Comparison of ENCODE assay signal across 10 mouse cellular contexts in genomic region chr11:84053524-84054163, GRCm38 (mm10). TPM values are rescaled to one million over a fixed set of nuclear protein-coding genes. Genes with fewer than 3 reads are reported as not detected.
DNase-seq lines count a peak whose midpoint lies in the region; ATAC-seq lines count a peak whose summit lies in the region.
"Had no signal": no experiment of that assay in that cellular context is flagged by ENCODE, and none has a peak within 500 bp of the region (broad histone marks: within the 10 kb centered on the region; RNA-seq: fewer than 3 reads in every experiment).

No protein-coding gene starts in this region.

- no peak overlapping the region for H3K9ac ChIP-seq in forebrain, embryonic 12.5 days
- no peak overlapping the region for H3K9ac ChIP-seq in lung, embryonic 15.5 days
- H3K9ac ChIP-seq: limb, embryonic 13.5 days had no signal

- H3K27ac ChIP-seq in forebrain, embryonic 12.5 days, result peak overlapping the region; percentile 57; the same call in 1 of the 2 replicates
- H3K27ac ChIP-seq in lung, embryonic 15.5 days, result 0 out of 2 replicates have a peak overlapping the region, but pooled peaks have one; percentile 3
- no peak overlapping the region for H3K27ac ChIP-seq in heart, embryonic 10.5 days
- H3K27ac ChIP-seq: limb, embryonic 13.5 days had no signal

- H3K36me3 ChIP-seq in forebrain, embryonic 12.5 days (replicated peaks), result no peaks in the 10 kb centered on the region; the same call in 1 of the 2 replicates
- no peaks in the 10 kb centered on the region for H3K36me3 ChIP-seq in lung, embryonic 15.5 days
- H3K36me3 ChIP-seq in heart, embryonic 10.5 days, result 0 out of 2 replicates have a peak, but pooled peaks cover 3% of the 10 kb centered on the region
- H3K36me3 ChIP-seq: limb, embryonic 13.5 days had no signal

- H3K4me3 ChIP-seq in forebrain, embryonic 12.5 days (replicated peaks), result no peak overlapping the region
- no peak overlapping the region for H3K4me3 ChIP-seq in lung, embryonic 15.5 days
- H3K4me3 ChIP-seq in heart, embryonic 10.5 days, result no peak overlapping the region
- H3K4me3 ChIP-seq: erythroblast, embryonic 14.5 days; limb, embryonic 13.5 days had no signal

- H3K27me3 ChIP-seq in forebrain, embryonic 12.5 days, result no peaks in the 10 kb centered on the region
- H3K27me3 ChIP-seq in lung, embryonic 15.5 days, result no peaks in the 10 kb centered on the region
- no peaks in the 10 kb centered on the region for H3K27me3 ChIP-seq in heart, embryonic 10.5 days (ENCODE audit: insufficient read depth, poor library complexity, severe bottlenecking)
- H3K27me3 ChIP-seq: limb, embryonic 13.5 days had no signal

- no peaks in the 10 kb centered on the region for H3K9me3 ChIP-seq in forebrain, embryonic 12.5 days
- H3K9me3 ChIP-seq in lung, embryonic 15.5 days, result no peaks in the 10 kb centered on the region
- H3K9me3 ChIP-seq in heart, embryonic 10.5 days, result no peaks in the 10 kb centered on the region

- peak; percentile 27 for DNase-seq in kidney, postnatal 10 days
- no peak for DNase-seq in kidney, adult 11 months
- DNase-seq in brain, adult 2 months (ENCODE audit: low read depth, low spot score), result peak; percentile 98
- no peak for DNase-seq in natural killer cell, adult 2 months (ENCODE audit: low spot score in 2 of 2)
- DNase-seq in frontal cortex, postnatal 10 days (ENCODE audit: low spot score in 2 of 2), result no peak
- no peak for DNase-seq in heart, embryonic 10.5 days (ENCODE audit: low spot score)

- peak; percentile 73; the same call in 1 of the 2 replicates for ATAC-seq in forebrain, embryonic 12.5 days (ENCODE audit: low FRiP score)
- peak; percentile 41; the same call in 1 of the 2 replicates for ATAC-seq in lung, embryonic 15.5 days (ENCODE audit: borderline replicate concordance, extremely low read depth, low FRiP score, low TSS enrichment)

- H3K4me1 ChIP-seq in forebrain, embryonic 12.5 days, result peaks cover 17% of the 10 kb centered on the region
- H3K4me1 ChIP-seq in lung, embryonic 15.5 days, result peaks cover 15% of the 10 kb centered on the region
- H3K4me1 ChIP-seq in heart, embryonic 10.5 days, result peaks cover 6% of the 10 kb centered on the region; the same call in 1 of the 2 replicates

- no peak overlapping the region for H3K4me2 ChIP-seq in forebrain, embryonic 12.5 days
- H3K4me2 ChIP-seq in lung, embryonic 15.5 days, result no peak overlapping the region
- H3K4me2 ChIP-seq: limb, embryonic 13.5 days had no signal

- 52% methylated on average over 10 of the region's 10 CpGs for WGBS in forebrain, embryonic 12.5 days
- WGBS in lung, embryonic 15.5 days, result 60% methylated on average over 10 of the region's 10 CpGs
- WGBS in heart, embryonic 10.5 days, result 66% methylated on average over 10 of the region's 10 CpGs

RNA-seq across cellular contexts. Expression of gene Dusp14, which starts 15.4 kb away (rescaled TPM):
- polyA plus RNA-seq in forebrain, embryonic 12.5 days (2016; fragmentation: Nextera tagmentation; extraction: Ambion mirVana), result 19.9 and 20.6 TPM in 2 replicates
- 20.7 and 24.3 TPM in 2 replicates for polyA plus RNA-seq in lung, embryonic 15.5 days (2015; fragmentation: Nextera tagmentation; extraction: Ambion mirVana)
- 6.0 and 6.9 TPM in 2 replicates for polyA plus RNA-seq in heart, embryonic 10.5 days (2016; fragmentation: Nextera tagmentation; extraction: Ambion mirVana)
- polyA plus RNA-seq: erythroblast, embryonic 14.5 days had no signal

Comparison
In these comparisons a context has a peak if more than half of its experiments do, and no peak if none do; other contexts are left out.
1. DNase-seq: peak in kidney, postnatal 10 days (single experiment) and brain, adult 2 months (single experiment); none in kidney, adult 11 months (single experiment), natural killer cell, adult 2 months (0 of 2), frontal cortex, postnatal 10 days (0 of 2) and heart, embryonic 10.5 days (single experiment).